Mouse (Mus musculus) lung, adult 2 months (tissue): ENCODE measurements around the gene Nup214.
A peak's percentile ranks its signal among the peaks of the same experiment; 100 is the strongest.

Experiments used
- CTCF ChIP-seq: fragments of 200-500 bp; IDR thresholded peaks from 2 replicates; pipeline ENCODE4 v1.5.1; 2011; ENCODE audit warnings: mild to moderate bottlenecking, low read length, control low read depth; ENCODE audit not compliant: insufficient read depth
- POLR2A ChIP-seq: fragments of 200-500 bp; IDR thresholded peaks from 2 replicates; pipeline ENCODE4 v1.6.1; 2011; ENCODE audit warnings: low read depth, mild to moderate bottlenecking, control low read depth, low read length, borderline replicate concordance; ENCODE audit errors: extremely low read depth

GRCm38 (mm10) chr2:31965110-31965509 lies 9.1 kb upstream of the Nup214 start:
- TF ChIP-seq CTCF (peak; percentile 61), POLR2A (no peak)
